Mouse (Mus musculus): ENCODE measurements at regions not wholly inside any gene's neighbourhood (a gene's known extent, or its start where the extent isn't known, plus 50 kb on each side); places are given as distances from the start of the nearest gene placed in this dataset.

- no peak for DNase-seq (ENCODE audit: extremely low read depth, low read depth)
These were observed 142.8 kb downstream of the Ets2 start for GRCm38 (mm10) chr16:95844691-95845090.

GRCm38 (mm10) chr16:95842766-95843165 lies 140.9 kb downstream of the Ets2 start:
- no peak for DNase-seq (ENCODE audit: extremely low read depth, low read depth)

DNA sequence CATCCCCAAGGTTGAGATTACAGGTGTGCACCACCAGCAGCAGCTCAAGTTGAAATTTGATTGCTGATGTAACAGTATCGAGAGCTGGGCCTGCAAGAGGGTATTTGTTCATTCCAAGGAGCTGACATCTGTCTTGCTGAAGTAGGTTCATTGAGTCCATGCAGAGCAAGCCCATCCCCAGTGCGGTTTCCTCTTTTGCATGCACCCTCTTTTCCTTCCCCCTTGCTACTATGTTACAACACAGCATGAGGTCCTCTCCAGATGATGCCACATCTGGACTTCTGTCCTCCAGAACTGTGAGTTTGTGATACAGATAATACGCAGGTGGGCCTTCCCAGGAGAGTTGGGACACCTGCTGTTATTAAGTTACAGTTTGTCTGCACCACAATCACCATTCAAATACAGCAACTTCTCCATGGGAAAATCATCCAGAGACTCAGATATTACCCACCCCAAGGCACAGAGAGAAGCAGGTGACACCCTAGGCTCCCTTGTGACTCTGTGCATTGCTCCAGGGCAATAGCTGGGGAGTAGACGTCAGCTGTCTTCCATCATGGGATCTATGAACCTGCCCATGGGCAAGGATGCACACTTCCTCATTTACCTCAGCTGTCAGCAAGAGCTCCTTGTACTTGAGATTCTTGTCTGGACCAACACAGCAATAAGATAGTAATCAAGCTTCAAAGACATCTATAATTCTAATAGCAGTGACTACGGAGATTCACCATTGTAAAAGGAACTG lies 137.8 kb downstream of the Ets2 start:
- DNase-seq (ENCODE audit: extremely low read depth, low read depth), result no peak

GRCm38 (mm10) chr16:95838886-95839430 lies 137.1 kb downstream of the Ets2 start:
- DNase-seq (ENCODE audit: extremely low read depth, low read depth), result no peak

- no peak for DNase-seq (ENCODE audit: extremely low read depth, low read depth)
These were observed 136.6 kb downstream of the Ets2 start for GRCm38 (mm10) chr16:95838478-95838846.

GRCm38 (mm10) chr16:95837723-95838477 lies 136.0 kb downstream of the Ets2 start:
- no peak for DNase-seq (ENCODE audit: extremely low read depth, low read depth)

DNA sequence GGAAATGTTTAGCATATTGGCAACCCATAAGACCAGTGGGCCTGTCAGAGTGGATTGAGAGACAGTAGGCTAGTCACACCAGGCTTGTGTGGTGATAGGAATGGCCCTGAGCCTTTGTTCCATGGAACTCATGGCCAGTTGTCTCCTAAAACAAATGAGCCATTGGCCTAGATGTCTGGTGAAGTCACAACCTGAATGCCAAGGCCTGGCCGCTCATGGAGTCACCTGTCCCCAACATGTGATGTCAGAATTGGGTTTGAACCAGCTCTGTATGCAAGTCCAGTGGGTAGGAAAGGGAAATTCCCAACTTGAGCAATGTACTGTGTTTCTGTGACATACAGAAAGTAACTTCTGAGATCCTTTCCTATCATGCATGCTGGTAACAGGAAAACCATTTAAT lies 134.1 kb downstream of the Ets2 start:
- no peak for DNase-seq (ENCODE audit: extremely low read depth, low read depth)

DNA sequence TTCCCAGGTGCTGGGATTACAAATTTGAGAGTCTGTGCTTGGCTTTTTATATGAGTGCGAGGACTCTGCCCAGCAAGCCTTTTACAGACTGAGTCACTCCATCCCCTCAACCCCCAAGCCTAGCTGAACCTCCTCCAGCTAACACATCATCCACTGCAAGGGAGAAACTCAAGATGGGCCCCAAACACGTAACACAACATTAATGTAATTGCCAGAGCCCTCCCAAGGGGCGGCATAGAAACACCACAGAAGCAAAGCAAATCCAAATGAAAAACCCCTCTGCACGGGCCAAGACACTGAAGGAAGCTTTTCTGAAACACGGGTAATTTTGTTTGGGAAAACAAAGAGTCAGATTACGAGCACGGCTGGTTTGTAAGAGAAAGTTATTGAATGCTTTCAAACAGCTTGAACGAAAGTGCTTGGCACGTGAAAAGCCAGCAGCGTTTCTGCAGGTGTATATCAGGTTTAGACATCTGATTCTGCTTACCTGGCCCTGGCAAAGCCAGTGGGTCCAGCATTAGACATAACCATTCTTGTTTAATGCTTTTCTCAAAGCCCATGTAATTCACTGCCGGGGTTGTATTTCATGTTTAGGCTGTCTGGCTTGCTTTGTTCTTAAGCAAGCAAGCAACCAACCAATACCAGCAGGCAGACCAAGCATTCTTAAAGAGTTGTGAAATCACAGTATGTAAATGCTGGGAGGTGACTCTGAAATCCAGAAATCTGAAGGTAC lies 132.8 kb downstream of the Ets2 start:
- no peak for DNase-seq (ENCODE audit: extremely low read depth, low read depth)

DNA sequence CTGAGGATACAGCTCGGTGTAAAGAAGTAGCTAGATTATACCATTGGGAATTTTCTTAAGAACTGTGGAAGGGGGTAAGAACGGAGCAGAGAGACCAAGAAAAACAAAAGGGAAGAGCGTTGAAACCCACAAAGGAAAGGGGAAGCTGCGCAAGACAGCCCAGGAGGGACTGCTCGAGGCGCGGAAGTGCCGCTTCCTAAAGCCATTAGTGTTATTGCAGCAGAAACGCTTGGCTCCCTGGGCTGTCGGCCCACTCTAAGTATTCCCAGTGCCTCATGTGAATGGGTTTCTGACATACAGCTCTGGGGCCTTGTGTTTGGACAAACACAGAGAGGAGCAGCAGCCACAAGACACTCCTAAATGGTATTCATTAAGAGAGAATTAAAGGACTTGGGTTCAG lies 131.6 kb downstream of the Ets2 start:
- no peak for DNase-seq (ENCODE audit: extremely low read depth, low read depth)

- DNase-seq (ENCODE audit: extremely low read depth, low read depth), result no peak
These were observed 130.5 kb downstream of the Ets2 start for GRCm38 (mm10) chr16:95832346-95832739.

- no peak for DNase-seq (ENCODE audit: extremely low read depth, low read depth)
These were observed 129.9 kb downstream of the Ets2 start for GRCm38 (mm10) chr16:95831566-95832345.

DNA sequence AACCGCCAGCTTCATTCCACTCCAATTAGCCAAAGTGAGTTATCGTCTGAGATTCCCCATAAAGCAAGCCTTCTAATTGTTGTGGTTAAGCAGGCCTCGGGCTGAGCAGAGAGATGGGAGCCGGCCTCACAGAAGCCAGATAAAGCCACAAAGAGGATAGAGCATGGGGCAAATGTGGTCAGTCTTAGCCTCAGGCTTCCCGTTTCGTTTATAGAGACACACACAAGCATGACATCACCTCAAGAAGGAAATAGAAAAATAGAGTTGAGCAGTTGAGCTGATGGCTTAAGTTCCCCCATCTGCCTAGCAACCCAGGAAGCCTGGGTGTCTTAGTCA lies 125.5 kb downstream of the Ets2 start:
- peak; percentile 86 for DNase-seq (ENCODE audit: extremely low read depth, low read depth)

GRCm38 (mm10) chr16:95826681-95827401 lies 125.0 kb downstream of the Ets2 start:
- no peak for DNase-seq (ENCODE audit: extremely low read depth, low read depth)

- peak; percentile 75 for DNase-seq (ENCODE audit: extremely low read depth, low read depth)
These were observed 123.8 kb downstream of the Ets2 start for GRCm38 (mm10) chr16:95825723-95826122.

- peak; percentile 66 for DNase-seq (ENCODE audit: extremely low read depth, low read depth)
These were observed 123.1 kb downstream of the Ets2 start for GRCm38 (mm10) chr16:95824720-95825534.

DNA sequence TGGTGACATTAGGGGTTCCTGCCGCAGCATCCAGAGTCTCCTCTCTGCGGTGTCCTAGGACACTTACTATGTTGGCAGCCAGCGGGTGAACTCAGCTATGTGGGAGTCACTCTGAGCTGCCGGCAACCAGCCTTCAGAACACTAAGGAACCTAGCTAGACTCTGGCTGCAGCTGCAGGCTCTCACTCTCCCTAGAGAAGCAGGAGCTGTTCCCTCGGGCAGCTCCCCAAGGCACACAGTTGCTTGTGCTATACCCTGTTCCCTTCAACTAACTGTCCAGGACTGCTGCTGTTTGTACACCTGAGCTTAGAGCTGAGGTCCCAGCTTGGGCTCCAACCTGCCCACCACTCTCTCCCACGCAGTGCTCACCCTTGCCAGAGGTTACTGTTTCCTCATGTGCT lies 121.9 kb downstream of the Ets2 start:
- no peak for DNase-seq (ENCODE audit: extremely low read depth, low read depth)

DNA sequence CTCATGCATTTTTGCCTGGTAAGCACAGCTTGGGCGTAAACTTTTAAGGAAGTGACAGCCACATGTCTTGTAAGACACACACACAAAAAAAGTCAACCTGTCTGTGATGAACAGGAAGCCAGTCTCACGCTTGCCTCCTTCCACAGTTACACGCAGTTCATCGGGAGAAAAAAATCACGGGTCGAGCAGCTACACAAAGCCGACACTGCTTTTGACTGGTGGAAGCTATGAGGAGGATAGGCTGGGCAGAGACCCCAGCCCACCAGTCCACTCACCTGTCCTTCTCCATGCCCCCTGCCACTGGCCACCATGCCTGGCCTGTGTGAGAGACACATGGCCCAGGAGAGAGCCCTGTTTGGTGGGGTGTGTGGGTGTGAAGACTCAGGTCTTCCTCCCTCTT lies 119.2 kb downstream of the Ets2 start:
- DNase-seq (ENCODE audit: extremely low read depth, low read depth), result no peak

DNA sequence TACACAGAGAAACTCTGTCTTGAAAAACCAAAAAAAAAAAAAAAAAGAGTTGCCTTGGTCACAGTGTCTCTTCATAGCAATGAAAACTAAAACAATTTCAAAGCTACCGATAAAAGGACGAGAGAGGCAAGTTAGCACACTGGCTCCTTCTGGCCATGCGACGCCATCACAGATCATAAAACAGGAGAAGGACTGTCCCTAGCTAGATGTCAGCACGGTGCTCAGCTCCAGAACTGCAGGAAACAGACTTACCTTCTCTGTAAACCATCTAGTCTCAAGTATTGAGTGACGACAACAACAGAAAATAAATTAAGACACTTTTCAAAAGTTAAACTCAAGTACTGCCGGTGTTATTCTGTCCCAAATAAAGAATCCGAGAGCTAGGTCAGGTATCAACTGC lies 118.7 kb downstream of the Ets2 start:
- no peak for DNase-seq (ENCODE audit: extremely low read depth, low read depth)

GRCm38 (mm10) chr16:95820013-95820412 lies 118.1 kb downstream of the Ets2 start:
- DNase-seq (ENCODE audit: extremely low read depth, low read depth), result no peak

- no peak for DNase-seq (ENCODE audit: extremely low read depth, low read depth)
These were observed 114.1 kb downstream of the Ets2 start for GRCm38 (mm10) chr16:95815966-95816365.
